Mouse (Mus musculus) layer of hippocampus, adult 2 months (tissue): Measurements from ENCODE around the gene Ggps1. TPM values are rescaled to one million over a fixed set of nuclear protein-coding genes. Genes with fewer than 3 reads are reported as not detected.
"Not testable (repeated sequence)": the region's sequence is repeated elsewhere in the genome, so short reads cannot be mapped to it uniquely, and the experiment has no call there.

Experiments
- DNase-seq, 2 experiments: peaks; one replicate each; pipeline ENCODE4 v3.0.0; 2022; ENCODE audit warnings: low spot score in 2 of 2
- H3K27ac ChIP-seq: fragments of 200-600 bp; 2 replicates; pipeline ENCODE4 v1.8.1; 2022
- H3K4me3 ChIP-seq: fragments of 200-600 bp; 2 replicates; pipeline ENCODE4 v1.8.1; 2022; ENCODE audit warnings: mild to moderate bottlenecking
- CTCF ChIP-seq: fragments of 200-600 bp; conservative IDR thresholded peaks from 2 replicates; pipeline ENCODE4 v1.8.1; 2022; ENCODE audit warnings: antibody characterized with exemption, mild to moderate bottlenecking, moderate library complexity
- total RNA-seq, 2 experiments: library from RNA; stranded (reverse); gene quantifications; 2 replicates each; pipeline ENCODE4 v1.2.3; 2021

Ggps1 gene
- total RNA-seq, 2 experiments from 2014 or later: 58.8 to 60.1 TPM

DNA sequence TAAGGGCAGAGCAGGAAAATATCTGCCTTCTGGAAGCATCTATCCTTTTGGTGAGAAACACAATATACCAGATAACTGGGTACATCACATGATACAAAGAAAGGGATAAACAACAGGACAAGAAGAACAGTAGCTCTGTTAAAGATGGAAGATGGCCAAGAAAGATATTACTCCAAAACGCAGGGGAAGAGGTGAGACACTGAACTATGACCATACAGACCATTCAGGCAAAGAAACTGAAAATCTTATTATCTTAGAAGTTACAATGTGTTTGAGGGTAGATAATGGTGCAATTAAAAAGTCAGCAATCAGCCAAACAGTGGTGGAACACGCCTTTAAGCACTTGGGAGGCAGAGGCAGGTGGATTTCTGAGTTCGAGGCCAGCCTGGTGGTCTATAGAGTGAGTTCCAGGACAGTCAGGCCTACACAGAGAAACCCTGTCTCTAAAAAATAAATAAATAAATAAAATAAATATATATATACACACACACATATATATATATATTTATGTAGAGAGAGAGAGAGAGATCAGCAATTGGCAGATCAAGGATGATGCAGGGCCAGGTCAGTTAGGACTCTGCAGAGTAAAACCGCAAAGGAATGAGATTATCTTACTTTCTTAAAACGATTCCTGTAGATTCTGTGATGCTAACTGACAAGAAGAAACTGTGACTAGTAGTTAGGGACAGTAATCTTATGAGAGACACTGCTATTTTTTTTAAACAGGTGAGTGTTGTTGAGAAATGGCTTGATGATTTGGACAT is 29.8 kb downstream of the Ggps1 start:
- DNase-seq: no peak
- no peak overlapping the region for H3K27ac ChIP-seq
- TF ChIP-seq CTCF: no peak
- H3K4me3 ChIP-seq: no peak overlapping the region

DNA sequence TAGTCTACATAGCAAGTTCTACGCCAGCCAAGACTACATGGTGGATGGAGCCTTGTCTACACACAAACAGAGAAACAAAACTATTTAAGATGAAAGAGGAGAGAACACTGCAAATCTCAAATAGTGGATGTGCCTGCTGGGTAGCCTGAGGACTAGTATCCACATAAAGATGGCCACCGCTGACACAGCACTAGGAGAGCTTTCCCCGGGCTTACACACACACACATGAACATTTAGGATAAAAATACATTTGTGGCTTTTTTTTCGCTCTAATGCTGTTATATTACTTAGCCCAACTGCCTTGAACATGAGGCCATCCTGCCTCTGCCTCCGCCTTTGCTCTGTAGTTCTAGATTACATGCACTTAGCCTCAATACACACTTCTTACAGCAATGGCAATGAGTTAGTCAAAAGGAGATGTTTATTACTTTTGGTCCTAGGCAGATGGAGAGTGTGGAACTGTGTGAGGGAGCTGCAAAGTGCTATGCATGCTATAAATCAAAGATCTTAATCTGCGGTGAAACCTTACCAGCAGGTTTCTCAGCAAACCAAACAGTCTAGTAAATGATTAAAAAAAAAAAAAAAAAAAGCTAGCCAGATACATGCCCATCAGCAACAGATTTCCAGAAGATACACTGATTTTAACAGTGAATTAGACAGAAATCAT is 37.0 kb downstream of the Ggps1 start:
- DNase-seq: no peak
- H3K4me3 ChIP-seq: no peak overlapping the region
- no peak for TF ChIP-seq CTCF
- H3K27ac ChIP-seq: no peak overlapping the region

DNA sequence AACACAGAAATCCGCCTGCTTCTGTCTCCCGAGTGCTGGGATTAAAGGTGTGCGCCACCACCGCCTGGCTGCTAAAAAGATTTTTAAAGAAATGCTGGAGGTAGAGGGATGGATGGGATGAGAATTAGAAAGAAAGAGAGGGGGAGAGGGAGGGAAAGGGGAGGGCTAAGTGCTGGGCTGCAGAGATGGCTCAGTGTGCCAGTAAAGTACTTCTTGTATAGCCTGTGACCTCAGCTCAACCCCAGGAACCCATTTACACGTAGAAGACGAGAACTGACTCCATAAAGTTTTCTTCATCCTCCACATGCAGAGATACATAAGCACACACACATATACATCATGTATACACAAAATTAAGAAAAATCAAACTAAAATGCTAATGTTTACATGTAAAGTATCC is 37.7 kb downstream of the Ggps1 start:
- DNase-seq: no peak
- Histone ChIP-seq H3K4me3 (no peak overlapping the region), H3K27ac (no peak overlapping the region)
- no peak for TF ChIP-seq CTCF

DNA sequence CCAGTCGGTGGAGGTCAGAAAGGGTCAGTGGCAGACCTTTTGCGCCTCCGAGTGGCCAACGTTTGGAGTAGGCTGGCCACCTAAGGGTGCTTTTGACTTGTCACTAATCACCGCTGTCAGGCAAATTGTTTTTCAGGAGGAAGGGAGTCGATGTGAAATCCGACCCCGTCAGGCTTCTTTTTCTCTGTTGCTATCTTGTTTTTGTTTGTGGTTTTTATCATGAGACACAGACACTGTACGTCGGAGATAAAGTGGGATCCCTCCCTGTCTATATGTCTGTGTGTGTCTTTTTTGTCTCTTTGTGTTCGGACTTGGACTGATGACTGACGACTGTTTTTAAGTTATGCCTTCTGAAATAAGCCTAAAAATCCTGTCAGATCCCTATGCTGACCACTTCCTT is 41.9 kb downstream of the Ggps1 start:
- H3K27ac ChIP-seq, DNase-seq, H3K4me3 ChIP-seq: not testable (repeated sequence)

DNA sequence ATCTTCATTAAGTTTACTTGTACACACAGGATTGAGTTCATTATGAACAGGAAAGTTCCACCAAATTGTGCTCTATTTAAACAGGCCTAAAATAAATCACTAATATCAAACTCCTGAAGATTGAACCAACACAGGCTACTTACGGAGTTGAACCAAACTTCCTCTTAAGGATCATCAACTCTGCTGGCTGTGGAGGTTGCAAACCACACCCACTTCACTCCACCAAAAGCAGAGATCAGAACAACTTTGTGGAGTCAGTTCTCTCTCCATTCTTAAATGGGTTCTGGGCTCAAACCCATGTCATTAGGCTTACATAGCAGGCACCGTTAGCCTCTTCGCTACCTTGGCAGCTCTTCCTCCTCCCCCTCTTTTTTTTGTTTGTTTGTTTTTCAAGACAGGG is 44.4 kb downstream of the Ggps1 start:
- no peak for DNase-seq

DNA sequence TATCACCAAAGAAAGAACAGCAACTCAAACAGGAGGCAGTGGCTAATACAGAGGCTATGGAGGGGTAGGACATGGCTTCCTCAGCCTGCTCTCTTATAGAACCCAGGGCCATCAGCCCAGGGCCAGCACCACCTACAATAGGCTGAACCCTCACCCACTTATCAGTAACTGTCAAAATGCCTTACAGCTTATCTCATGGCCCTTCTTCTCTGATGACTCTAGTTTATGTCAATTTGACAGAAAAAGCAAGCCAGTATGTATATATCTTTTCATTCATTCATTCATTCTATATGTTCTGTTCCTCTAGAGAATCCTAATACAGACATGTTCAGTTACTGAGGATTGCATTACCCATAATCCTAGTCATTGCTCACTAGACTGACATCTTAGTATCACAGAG is 45.0 kb downstream of the Ggps1 start:
- Histone ChIP-seq H3K27ac (no peak overlapping the region), H3K4me3 (no peak overlapping the region)
- no peak for DNase-seq
- no peak for TF ChIP-seq CTCF

More for the DNA sequence above, 44.4 kb downstream of the Ggps1 start:
- no peak overlapping the region for H3K27ac ChIP-seq
- H3K4me3 ChIP-seq: no peak overlapping the region
- TF ChIP-seq CTCF: no peak

DNA sequence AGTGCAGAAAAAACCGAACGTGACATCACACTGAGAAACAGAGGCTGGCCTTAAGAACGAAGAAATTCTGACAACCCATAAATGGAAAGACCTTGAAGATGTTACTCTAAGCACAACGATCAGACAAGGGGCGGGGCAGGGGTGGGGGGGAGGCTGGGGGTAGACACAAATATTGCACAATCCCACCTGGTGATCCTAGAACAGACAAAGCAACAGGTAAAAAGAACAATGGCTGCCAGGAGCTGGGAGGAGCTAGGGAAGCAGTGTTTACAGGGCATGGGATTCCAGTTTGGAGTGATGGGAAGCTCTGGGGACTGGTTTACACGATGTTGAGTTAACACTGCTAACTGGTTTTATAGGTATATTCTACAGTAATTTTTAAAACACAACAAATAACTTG is 47.7 kb downstream of the Ggps1 start:
- no peak for DNase-seq
- H3K4me3 ChIP-seq: no peak overlapping the region
- no peak for TF ChIP-seq CTCF
- no peak overlapping the region for H3K27ac ChIP-seq

DNA sequence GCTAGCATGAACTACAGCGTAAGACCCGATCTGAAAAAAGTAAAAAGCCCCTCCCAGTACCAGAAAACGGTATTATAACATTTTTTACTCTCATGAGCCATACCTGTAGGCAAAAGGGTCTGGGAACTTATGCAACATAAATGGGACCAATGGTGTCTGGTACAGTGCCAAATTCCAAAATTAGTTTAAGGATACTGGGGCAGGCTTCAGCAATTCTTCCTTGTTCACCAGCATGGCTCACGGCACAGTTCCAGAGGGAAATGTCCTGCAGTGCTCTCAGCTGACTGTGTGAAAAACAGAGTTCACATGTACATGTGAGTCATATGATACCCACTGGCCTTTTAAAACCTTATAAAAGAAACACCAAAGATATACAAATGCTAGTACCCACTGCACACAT is 48.7 kb downstream of the Ggps1 start:
- TF ChIP-seq CTCF: no peak
- no peak overlapping the region for H3K27ac ChIP-seq

DNA sequence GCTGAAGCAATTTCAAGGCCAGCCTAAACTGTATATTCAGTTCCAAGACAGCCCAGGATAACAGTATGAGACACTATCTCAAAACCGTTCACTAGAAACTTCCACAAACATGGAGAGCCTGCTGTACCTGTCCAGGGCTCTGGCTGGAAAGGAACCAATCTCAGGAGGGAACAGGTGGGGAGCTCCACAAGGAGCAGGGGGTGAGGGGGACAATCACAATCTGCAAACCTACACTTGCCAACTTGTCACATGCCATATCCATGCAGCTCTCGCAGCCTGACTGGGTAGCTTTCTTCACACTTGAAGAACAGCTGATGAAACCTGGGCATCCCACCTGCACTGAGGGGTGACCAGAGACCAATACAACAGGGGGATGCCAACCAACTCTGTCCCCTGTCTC is 49.3 kb downstream of the Ggps1 start:
- no peak for TF ChIP-seq CTCF
- H3K4me3 ChIP-seq: no peak overlapping the region
- no peak for DNase-seq
- H3K27ac ChIP-seq: no peak overlapping the region

More for the DNA sequence above, 48.7 kb downstream of the Ggps1 start:
- H3K4me3 ChIP-seq: no peak overlapping the region
- DNase-seq: no peak

DNA sequence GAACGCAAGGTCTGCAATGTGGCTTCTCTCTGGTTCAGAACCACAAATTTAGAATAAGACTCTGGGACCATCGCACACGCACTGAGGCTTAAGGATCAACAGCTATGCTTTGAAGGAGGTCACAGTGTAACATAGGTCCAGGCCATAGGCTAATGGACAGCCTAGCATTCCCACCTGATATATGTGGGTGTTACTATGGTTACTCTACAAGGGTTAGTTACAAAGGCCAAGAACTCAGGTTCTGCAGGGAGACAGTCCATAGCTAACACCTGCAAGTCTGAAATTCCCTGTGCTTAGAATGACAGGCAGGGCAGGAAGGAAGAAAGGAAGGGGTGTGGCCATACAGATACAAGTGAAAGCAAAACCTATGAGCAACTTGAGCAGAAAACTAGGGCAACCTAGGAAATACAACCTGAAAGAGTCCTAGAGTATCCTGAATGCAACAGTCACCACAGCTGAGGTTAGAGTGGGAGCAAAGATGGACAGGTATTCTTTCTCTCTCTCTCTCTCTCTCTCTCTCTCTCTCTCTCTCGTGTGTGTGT is 51.8 kb downstream of the Ggps1 start:
- no peak for DNase-seq
- no peak overlapping the region for H3K27ac ChIP-seq
- no peak overlapping the region for H3K4me3 ChIP-seq
- no peak for TF ChIP-seq CTCF

DNA sequence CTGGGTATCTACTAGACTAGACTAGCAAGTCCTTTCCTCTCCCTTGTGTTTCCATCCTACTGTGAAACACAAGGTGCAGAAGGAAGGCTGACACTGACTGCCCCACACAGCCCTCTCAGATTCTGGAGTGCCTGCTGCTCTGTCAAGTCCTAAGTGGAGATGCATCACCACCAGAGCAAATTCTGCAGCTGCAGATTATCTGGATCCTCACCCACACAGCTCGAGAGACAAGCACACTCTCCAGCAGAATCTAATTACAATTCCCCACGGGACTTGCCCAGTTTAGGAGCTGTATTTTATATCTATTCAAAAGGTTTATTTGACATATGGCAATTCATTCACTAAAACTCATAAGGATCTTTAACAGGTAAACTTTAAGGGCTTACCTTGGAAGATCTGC is 57.2 kb downstream of the Ggps1 start:
- peak overlapping the region; percentile 39; the same call in 1 of the 2 replicates for H3K27ac ChIP-seq
- H3K4me3 ChIP-seq: no peak overlapping the region
- no peak for TF ChIP-seq CTCF
- DNase-seq: no peak

DNA sequence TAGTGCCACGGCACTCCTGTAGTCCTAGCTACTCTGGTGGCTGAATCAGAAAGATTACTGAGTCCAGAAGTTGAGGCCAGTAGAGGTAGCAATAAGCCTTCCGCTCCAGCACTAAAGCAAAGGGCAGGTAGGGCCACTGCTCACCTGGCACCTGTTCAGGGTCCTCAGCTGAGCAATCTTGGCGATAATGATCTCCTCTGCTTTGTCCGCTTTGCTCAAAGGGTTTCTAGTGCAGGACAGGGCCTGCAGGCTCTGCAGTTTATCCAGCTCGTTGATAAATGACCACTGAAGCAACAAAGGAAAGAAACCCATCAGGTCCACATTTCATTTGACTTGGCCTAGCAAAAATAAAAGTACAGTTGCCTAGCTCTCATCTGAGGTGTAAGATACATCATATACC is 58.3 kb downstream of the Ggps1 start:
- H3K27ac ChIP-seq: no peak overlapping the region
- DNase-seq: no peak
- no peak for TF ChIP-seq CTCF
- no peak overlapping the region for H3K4me3 ChIP-seq

DNA sequence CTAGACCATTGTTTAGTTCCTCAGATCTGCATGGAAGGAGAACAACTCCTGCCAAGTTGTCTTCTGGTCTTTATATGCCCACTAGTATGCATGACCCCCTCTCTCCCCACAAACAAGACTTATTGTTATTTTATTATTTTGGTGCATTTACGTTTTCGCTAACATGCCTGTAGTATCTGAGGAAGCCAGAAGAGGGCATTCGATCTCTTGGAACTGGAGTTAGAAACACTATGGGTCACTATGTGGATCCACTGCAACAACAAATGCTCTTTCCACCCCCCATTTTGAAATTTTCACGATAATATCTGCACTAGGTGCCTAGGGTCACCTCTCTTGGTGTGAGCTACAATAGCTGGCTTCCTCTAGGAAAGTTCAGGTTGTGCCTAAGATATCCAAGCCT is 59.2 kb downstream of the Ggps1 start:
- TF ChIP-seq CTCF: peak; percentile 65
- no peak overlapping the region for H3K27ac ChIP-seq
- DNase-seq: no peak
- H3K4me3 ChIP-seq: no peak overlapping the region

DNA sequence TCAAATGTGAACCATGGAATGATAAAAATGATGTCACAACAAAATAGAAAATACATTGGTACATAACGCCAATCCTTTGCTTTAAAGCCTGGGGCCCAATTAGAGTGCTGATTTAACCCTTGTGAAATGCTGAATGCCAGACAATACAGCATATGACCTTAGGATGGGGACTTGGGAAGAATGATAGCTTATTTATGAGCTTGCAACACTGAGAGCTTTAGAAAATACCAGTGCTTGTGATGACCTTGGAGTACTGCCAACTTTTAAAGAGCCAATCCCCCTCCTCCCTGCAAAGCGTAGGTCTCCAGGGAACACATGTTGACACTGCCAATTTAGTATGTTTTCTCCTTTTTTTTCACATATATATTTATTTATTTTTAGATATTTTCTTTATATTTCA is 60.6 kb downstream of the Ggps1 start:
- DNase-seq: no peak
- no peak for TF ChIP-seq CTCF
- Histone ChIP-seq H3K4me3 (no peak overlapping the region), H3K27ac (no peak overlapping the region)

Other genes with a start within 250 kb of the Ggps1 start
- 10 to 100 TPM; 15.2 to 18.3 TPM for gene B3galnt2, start 109.0 kb downstream of the Ggps1 start, total RNA-seq
- gene Tbce, start 23.9 kb downstream of the Ggps1 start, total RNA-seq: 10 to 100 TPM; 85.4 to 95.3 TPM
- gene Arid4b, start 256 bp downstream of the Ggps1 start, total RNA-seq: 10 to 100 TPM; 47.5 to 54.4 TPM